Mouse (Mus musculus): ENCODE results near the gene Actl10. TPM values are rescaled to one million over a fixed set of nuclear protein-coding genes. Genes with fewer than 3 reads are reported as not detected.

Actl10 gene
- polyA plus RNA-seq, 1 experiment from 2014 or later: 0.68 TPM

DNA sequence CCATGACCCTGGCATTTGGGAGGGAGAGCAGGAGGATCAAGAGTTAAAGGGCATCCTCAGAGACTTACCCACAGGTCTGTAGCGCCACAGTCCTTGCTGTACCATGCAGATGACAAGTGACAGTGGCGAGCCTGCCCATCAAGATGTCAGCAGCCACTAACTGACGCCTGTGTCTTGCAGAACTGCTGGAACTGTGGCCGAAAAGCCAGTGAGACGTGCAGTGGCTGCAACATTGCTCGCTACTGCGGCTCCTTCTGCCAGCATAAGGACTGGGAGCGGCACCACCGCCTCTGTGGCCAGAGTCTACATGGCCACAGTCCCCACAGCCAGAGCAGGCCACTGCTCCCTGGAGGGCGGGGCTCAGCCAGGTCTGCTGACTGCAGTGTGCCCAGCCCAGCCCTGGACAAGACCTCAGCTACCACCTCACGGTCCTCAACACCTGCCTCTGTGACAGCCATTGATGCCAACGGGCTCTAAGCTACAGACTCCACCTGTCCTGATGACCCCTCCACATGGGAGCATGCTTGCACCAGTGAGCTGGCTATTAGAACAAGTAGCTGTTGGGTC is 16.8 kb upstream of the Actl10 start:
- WGBS: 95% methylated on average over 12 of the region's 12 CpGs

DNA sequence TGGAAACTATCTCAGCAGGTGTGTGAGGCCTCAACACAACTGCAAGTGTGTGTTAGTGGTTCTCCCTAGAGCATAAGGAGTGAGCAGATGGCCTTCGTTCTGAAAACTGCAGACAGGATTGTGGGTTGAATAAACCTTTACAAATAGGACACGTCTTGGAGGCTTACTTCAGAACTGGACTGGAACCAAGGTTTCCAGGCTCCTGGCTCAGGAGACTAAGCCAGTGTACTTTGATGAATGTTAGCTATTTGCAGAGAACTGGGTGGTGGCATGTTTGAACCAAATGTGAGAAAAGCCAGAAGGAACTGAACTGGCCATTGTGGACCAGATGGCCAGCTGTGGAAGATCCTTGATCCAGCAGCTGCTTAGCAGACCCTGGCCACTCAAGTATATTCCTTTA is 13.3 kb upstream of the Actl10 start:
- H3K36me3 ChIP-seq (ENCODE audit: poor library complexity, severe bottlenecking): peaks cover 48% of the 10 kb centered on the region
- WGBS: 42% methylated on average over 2 of the region's 2 CpGs
- no peak overlapping the region for H3K4me3 ChIP-seq
- ATAC-seq: peak; percentile 44; the same call in 1 of the 2 replicates
- no peak overlapping the region for H3K4me2 ChIP-seq
- no peak overlapping the region for H3K9ac ChIP-seq
- H3K27ac ChIP-seq: peak overlapping the region; percentile 75
- H3K9me3 ChIP-seq (replicated peaks): no peaks in the 10 kb centered on the region
- H3K27me3 ChIP-seq: no peaks in the 10 kb centered on the region
- peaks cover 26% of the 10 kb centered on the region for H3K4me1 ChIP-seq

More for the DNA sequence above, 16.8 kb upstream of the Actl10 start:
- Histone ChIP-seq H3K4me3 (no peak overlapping the region), H3K9me3 (replicated peaks) (no peaks in the 10 kb centered on the region), H3K27ac (no peak overlapping the region), H3K27me3 (no peaks in the 10 kb centered on the region), H3K9ac (no peak overlapping the region), H3K4me2 (no peak overlapping the region), H3K4me1 (peaks cover 34% of the 10 kb centered on the region), H3K36me3 (ENCODE audit: poor library complexity, severe bottlenecking) (peaks cover 67% of the 10 kb centered on the region)
- ATAC-seq: no peak

DNA sequence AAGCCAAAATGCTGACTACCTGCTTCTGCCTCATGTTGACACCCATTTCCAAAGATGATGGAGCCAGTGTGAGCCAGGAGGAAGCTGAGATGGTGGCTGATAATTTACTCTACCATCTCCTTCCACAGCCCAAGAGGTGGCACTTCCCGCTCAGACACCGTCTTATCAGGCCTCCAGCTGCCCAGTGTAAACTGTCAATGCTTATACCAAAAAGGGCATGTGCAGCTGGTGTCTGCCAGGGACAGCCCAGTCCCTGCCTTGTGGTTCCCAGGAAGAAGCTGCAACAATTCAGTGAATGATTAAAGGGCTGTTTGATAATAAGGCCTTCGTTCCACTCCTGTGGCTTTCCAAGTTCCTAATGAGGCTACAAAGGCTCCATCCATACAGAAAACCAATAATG is 12.9 kb upstream of the Actl10 start:
- Histone ChIP-seq H3K27ac (peak overlapping the region; percentile 75), H3K4me2 (no peak overlapping the region), H3K9ac (no peak overlapping the region), H3K36me3 (ENCODE audit: poor library complexity, severe bottlenecking) (peaks cover 45% of the 10 kb centered on the region), H3K4me3 (no peak overlapping the region), H3K27me3 (no peaks in the 10 kb centered on the region), H3K9me3 (replicated peaks) (no peaks in the 10 kb centered on the region), H3K4me1 (peaks cover 28% of the 10 kb centered on the region)
- 29% methylated on average over 3 of the region's 3 CpGs for WGBS
- ATAC-seq: peak; percentile 39; the same call in 1 of the 2 replicates

DNA sequence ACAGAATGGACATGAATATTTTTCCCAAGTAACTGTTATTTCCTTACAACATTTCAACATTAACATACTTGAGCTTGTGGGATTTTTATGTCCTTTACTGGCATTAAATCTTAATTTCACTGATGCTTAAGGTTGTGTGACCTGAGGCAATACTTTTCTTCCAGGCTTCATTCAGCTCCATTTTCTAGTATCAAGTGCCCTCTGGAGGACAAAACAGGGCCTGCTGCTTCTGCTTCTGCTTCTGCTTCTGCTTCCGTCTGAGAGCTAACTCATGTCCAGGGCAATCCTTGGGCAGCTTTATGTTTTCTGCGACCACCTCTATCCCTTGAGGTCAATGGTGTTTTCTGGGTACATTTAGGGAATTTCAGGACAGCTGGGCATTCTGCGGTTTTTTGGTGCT is 11.9 kb upstream of the Actl10 start:
- H3K9ac ChIP-seq: no peak overlapping the region
- ATAC-seq: no peak
- H3K4me2 ChIP-seq: no peak overlapping the region
- peaks cover 37% of the 10 kb centered on the region for H3K4me1 ChIP-seq
- WGBS: 76% methylated on average over 3 of the region's 3 CpGs
- H3K27ac ChIP-seq: no peak overlapping the region
- no peaks in the 10 kb centered on the region for H3K9me3 ChIP-seq (replicated peaks)
- H3K27me3 ChIP-seq: no peaks in the 10 kb centered on the region
- no peak overlapping the region for H3K4me3 ChIP-seq
- H3K36me3 ChIP-seq (ENCODE audit: poor library complexity, severe bottlenecking): peaks cover 36% of the 10 kb centered on the region

DNA sequence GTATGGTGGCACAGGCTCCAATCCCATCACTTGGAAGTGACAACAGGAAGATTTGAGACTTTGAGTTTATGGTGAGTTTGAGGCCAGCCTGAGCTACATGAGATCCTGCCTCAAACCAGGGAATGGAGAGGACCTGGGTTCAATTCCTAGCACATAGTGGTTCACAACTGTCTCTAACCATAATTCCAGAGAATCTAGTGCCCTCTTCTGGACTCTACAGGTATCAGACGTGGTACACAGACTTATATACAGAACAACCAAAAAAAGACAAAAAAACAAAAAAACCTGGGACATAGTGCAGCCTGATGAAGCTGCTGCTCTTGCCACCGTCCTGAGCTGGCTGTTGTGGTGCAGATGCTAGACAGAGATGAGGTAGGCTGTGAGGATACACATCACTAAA is 9.9 kb upstream of the Actl10 start:
- no peak overlapping the region for H3K27ac ChIP-seq
- H3K9me3 ChIP-seq (replicated peaks): no peaks in the 10 kb centered on the region
- H3K4me2 ChIP-seq: no peak overlapping the region
- H3K36me3 ChIP-seq (ENCODE audit: poor library complexity, severe bottlenecking): peaks cover 18% of the 10 kb centered on the region
- H3K27me3 ChIP-seq: no peaks in the 10 kb centered on the region
- ATAC-seq: no peak
- peaks cover 37% of the 10 kb centered on the region for H3K4me1 ChIP-seq
- 81% methylated on average over 2 of the region's 2 CpGs for WGBS
- no peak overlapping the region for H3K4me3 ChIP-seq
- no peak overlapping the region for H3K9ac ChIP-seq

DNA sequence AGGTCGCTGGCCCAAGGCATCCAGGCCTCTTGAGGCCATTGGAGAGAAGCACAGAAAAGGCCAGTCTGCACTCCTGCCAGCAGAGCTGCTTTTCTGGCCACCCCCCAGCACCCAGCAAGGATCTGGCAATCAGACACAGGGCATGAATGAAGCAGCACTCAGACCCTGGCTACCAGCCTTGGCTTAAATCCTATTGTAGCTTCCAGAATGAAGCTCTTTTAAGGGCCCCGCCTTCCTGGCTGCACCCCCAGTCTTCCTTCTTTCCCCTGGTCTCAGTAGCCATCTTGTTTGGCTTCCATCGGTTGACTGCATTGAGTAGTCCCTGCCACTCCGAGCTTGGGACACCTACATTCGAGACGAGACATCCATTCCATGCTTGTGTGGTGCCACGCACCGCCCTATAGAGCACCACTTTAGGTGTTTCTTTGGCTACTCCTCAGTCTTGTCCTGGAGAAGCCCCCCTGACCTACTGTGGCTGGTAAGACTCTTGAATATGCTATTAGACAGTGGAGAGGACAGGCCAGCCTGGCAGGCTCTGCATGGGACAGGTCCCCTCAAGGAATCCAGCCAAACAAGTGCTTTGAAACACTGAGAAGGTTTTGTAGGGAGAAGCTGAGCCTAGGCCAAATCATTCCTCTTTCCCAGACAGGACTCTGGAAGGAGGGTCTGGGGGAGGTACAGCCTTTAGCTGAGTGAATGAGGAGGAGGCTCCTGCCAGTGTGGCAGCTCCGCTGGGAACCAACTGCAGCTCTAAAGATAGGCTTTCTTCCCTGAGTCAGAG is 7.8 kb upstream of the Actl10 start:
- peaks cover 25% of the 10 kb centered on the region for H3K4me1 ChIP-seq
- H3K36me3 ChIP-seq (ENCODE audit: poor library complexity, severe bottlenecking): peaks cover 9% of the 10 kb centered on the region; the same call in 1 of the 2 replicates
- no peaks in the 10 kb centered on the region for H3K27me3 ChIP-seq
- ATAC-seq: peak; percentile 69
- WGBS: 72% methylated on average over 9 of the region's 9 CpGs
- H3K9me3 ChIP-seq (replicated peaks): no peaks in the 10 kb centered on the region
- no peak overlapping the region for H3K4me2 ChIP-seq
- H3K27ac ChIP-seq: peak overlapping the region; percentile 73
- H3K9ac ChIP-seq: no peak overlapping the region
- no peak overlapping the region for H3K4me3 ChIP-seq

DNA sequence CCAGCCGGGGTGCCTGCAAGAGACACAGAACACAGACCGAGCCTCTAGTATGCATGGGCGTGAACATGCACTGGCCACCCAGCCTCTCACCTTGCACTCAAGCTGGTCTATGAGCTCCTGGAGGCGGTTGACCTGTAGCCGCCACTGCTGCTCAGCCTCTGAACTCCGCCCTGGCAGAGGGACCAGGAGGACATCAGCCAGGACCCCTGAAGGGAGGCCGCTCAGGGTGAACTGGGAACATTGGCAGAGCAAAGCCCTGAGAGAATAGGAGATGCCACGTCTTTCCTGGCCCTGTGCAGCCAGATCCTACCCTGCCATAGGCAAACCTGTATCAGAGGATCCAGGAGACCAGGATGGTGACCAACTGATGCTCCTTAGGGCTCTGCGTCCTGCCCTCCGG is 4.9 kb upstream of the Actl10 start, which contains the start of gene 1700003F12Rik:
1700003F12Rik (plus strand) TSS at position 375 of the 400 bp plus-strand sequence.
- Histone ChIP-seq H3K4me3 (no peak within 1 kb of the TSS), H3K27me3 (peaks cover 20% of the 10 kb centered on the region), H3K9ac (no peak within 1 kb of the TSS), H3K27ac (no peak within 1 kb of the TSS), H3K9me3 (replicated peaks) (no peaks in the 10 kb centered on the region), H3K4me1 (peaks cover 34% of the 10 kb centered on the region), H3K4me2 (no peak within 1 kb of the TSS), H3K36me3 (ENCODE audit: poor library complexity, severe bottlenecking) (no peaks in the 10 kb centered on the region; the same call in 1 of the 2 replicates)
- WGBS: 91% methylated on average over 10 of the region's 10 CpGs
- no peak for ATAC-seq

DNA sequence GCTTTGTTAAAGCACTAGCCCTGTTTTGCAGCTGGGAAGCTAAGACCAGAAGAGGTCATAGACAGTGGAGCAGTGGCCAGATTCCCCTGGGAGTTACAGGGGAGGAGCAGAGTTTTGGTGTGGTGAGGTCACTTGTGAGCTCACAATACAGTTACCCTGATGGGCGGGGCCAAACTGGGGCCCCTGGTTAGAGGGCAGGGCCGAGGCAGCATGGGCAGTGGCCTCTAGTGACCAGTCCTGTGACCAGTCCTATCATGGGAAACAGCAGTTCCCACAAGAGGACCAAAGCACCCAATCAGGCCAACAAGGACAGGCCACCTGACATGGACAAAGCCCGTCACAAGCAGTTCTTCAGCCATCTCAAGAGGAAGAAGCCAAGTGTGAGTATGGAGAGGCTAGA is 2.9 kb upstream of the Actl10 start:
- peaks cover 44% of the 10 kb centered on the region for H3K4me1 ChIP-seq
- H3K4me3 ChIP-seq: no peak overlapping the region
- H3K27ac ChIP-seq: no peak overlapping the region; the same call in 1 of the 2 replicates
- no peak overlapping the region for H3K9ac ChIP-seq
- no peak for ATAC-seq
- H3K27me3 ChIP-seq: peaks cover 28% of the 10 kb centered on the region
- no peaks in the 10 kb centered on the region for H3K9me3 ChIP-seq (replicated peaks)
- no peaks in the 10 kb centered on the region for H3K36me3 ChIP-seq (ENCODE audit: poor library complexity, severe bottlenecking)
- peak overlapping the region; percentile 79 for H3K4me2 ChIP-seq
- whole genome bisulfite sequencing: 34% methylated on average over 3 of the region's 3 CpGs

DNA sequence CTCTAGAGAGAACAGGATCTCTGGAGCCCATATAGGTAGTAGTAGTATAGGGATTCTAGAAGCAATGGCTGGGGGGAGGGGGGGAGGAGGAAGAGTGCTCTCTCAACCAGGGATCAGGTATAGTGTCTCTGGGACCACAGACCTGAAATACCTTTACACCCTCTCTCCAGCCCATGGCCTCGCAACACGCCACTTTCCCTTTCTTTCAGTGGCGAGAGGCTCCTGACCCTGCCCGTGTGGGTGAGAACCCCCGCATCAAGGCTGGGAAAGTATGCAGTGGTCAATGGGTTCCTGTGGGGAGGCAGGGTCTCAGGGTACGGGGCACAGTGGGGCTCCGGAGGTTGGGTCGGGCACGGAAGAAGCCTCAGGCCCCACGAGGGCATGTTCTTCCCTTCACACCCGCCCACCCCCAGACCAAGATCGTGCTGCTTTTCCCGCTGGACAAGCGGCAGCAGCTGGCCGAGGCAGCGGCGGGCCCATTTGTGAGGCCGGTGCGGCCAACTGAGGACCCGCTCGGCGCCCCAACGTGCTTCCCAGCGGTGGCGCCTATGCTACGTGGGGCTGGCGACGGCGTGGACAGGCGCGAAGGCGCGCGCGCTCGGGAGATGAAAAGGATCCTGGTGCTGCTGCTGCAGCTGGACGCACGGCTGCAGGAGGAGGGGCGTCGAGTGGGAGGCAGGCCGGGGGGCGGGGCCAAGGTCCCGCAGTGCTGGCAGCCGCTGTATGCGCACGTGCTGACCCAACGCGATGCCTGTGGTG is 2.3 kb upstream of the Actl10 start:
- Histone ChIP-seq H3K4me2 (peak overlapping the region; percentile 79), H3K27ac (no peak overlapping the region), H3K9me3 (replicated peaks) (no peaks in the 10 kb centered on the region), H3K9ac (peak overlapping the region; percentile 63), H3K4me3 (peak overlapping the region; percentile 44), H3K36me3 (ENCODE audit: poor library complexity, severe bottlenecking) (peaks cover 5% of the 10 kb centered on the region; the same call in 1 of the 2 replicates), H3K27me3 (peaks cover 28% of the 10 kb centered on the region), H3K4me1 (peaks cover 37% of the 10 kb centered on the region)
- ATAC-seq: peak; percentile 68
- 3% methylated on average over 46 of the region's 48 CpGs for WGBS

DNA sequence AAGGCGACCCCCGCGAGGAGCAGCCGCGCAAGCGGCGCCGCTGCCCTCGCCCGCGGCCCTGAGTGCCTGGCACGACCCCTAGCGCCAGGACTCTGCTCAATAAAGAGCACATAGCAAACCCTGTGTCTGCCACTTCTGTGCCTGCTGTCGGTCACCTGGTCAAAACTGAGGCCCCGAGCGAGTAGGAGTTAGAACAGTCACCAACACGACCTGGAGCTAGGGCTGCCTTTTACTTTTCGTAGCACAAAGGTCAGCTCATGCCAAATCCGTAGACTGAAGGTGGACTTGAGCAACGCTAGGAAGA is 1.7 kb upstream of the Actl10 start:
- Histone ChIP-seq H3K4me1 (peaks cover 34% of the 10 kb centered on the region), H3K9me3 (replicated peaks) (no peaks in the 10 kb centered on the region), H3K4me3 (peak overlapping the region; percentile 44), H3K36me3 (ENCODE audit: poor library complexity, severe bottlenecking) (peaks cover 6% of the 10 kb centered on the region; the same call in 1 of the 2 replicates), H3K27ac (no peak overlapping the region), H3K27me3 (peaks cover 28% of the 10 kb centered on the region), H3K9ac (peak overlapping the region; percentile 63), H3K4me2 (peak overlapping the region; percentile 79)
- ATAC-seq: no peak
- 15% methylated on average over 20 of the region's 20 CpGs for WGBS

DNA sequence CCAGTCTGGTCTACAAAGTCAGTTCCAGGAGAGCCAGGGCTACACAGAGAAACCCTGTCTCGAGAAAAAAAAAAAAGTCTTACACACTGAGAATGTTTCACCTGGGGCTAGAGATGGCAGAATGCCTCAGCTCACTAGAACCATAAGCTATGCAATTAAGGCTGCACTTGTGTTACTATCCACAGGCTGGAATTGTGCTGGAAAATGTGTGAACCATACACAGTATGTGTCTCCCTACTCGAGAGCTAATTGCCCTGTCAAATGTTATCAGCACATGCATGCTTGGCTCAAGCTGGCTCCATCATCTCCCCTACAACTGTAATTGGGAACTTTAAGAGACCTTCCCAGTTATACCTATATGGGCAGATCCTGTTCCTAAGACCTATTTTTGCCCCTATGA is 639 bp upstream of the Actl10 start:
- 72% methylated on average over 2 of the region's 2 CpGs for WGBS
- no peak for ATAC-seq
- H3K9ac ChIP-seq: no peak overlapping the region
- no peaks in the 10 kb centered on the region for H3K9me3 ChIP-seq (replicated peaks)
- peaks cover 6% of the 10 kb centered on the region; the same call in 1 of the 2 replicates for H3K36me3 ChIP-seq (ENCODE audit: poor library complexity, severe bottlenecking)
- no peak overlapping the region for H3K27ac ChIP-seq
- H3K4me3 ChIP-seq: no peak overlapping the region
- H3K4me1 ChIP-seq: peaks cover 42% of the 10 kb centered on the region
- peaks cover 28% of the 10 kb centered on the region for H3K27me3 ChIP-seq
- no peak overlapping the region for H3K4me2 ChIP-seq

DNA sequence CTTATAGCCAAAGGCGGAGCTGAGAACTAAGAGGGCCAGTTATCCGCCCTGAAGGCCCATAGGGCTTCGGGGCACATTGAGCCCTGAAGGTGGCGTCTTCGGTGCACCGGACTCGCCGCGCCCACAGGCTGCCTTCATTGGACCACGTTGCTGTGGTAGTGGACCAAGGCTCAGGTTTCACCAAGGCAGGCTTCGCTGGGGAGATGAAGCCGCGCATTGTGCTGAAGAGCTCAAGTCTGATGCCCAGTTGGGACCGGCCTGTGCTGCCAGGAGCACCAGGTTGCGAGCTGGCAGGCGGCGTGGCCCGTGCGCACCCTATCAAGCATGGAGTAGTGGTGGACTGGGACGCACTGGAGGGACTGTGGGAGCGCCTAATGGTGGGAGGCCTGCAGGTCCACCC is 351 bp downstream of the Actl10 start:
- Histone ChIP-seq H3K9ac (0 out of 2 replicates have a peak overlapping the region, but pooled peaks have one; percentile 43), H3K4me1 (peaks cover 44% of the 10 kb centered on the region), H3K4me2 (peak overlapping the region; percentile 47), H3K4me3 (no peak overlapping the region), H3K27ac (peak overlapping the region; percentile 51; the same call in 1 of the 2 replicates), H3K36me3 (ENCODE audit: poor library complexity, severe bottlenecking) (peaks cover 6% of the 10 kb centered on the region; the same call in 1 of the 2 replicates), H3K9me3 (replicated peaks) (no peaks in the 10 kb centered on the region), H3K27me3 (peaks cover 28% of the 10 kb centered on the region)
- no peak; the same call in 1 of the 2 replicates for ATAC-seq
- 36% methylated on average over 21 of the region's 21 CpGs for WGBS
